Mouse (Mus musculus): ENCODE data around the gene Fam13a. TPM values are rescaled to one million over a fixed set of nuclear protein-coding genes. Genes with fewer than 3 reads are reported as not detected.

Fam13a gene
- polyA plus RNA-seq, 1 experiment, result 1.5 TPM

DNA sequence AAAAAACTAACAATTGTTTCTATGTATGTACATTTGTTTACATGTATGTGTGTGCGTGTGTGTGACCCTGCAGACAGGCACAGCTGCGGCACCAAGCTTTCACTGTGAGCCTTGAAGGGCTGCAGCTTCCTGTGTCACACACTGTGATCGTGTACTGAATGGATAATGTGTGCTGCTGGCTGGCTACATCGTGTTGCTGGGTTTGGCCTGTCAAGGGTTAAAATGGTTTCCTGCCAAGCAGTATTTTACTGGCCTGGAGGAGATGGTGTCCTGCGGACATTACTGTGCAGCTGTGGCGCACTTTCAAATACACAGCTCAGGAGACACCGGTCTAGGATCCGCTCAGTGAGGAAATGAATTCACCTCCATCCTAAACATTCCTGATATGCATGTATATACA is 121.2 kb downstream of the Fam13a start:
- no peak for DNase-seq (ENCODE audit: low read depth, low spot score)
- WGBS, result 57% methylated on average over 8 of the region's 8 CpGs

DNA sequence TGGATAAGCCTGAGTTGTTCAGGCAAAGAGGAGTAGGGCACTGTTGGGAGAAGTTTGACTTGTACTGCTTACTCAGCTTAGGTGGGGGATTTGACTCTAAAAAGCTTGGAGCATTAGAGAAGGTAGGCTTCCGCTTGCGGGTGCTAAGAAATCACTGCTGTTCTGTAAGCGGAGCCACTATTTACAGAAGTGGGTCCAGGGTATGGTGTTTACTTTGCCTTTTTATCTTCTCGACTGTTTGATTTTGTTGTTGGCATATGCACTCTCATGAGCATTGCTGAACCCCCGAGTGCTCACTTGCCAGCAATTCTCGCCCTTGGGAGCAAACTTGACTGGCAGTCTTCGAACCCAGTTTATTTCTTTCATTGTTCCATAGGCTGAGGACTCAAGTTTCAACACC is 123.8 kb downstream of the Fam13a start:
- WGBS, result 63% methylated on average over 7 of the region's 7 CpGs

DNA sequence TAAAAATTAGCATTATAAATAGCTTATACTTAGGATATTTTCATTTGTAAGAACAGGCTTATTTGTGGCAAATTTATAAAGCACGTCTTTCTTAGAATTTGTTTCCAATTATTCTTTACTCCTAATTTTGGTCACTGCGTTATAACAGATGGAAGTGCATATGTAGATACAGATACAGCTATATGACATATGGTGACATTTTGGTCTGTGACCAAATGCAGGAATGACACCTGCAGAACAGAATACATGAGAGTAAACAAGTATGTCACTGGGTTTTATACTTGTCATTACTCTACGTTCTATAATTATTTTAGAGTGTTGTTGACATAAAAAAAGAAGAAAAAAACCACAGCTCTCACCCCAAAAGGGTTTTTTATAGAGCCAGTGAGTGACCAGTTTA is 125.3 kb downstream of the Fam13a start:
- DNase-seq (ENCODE audit: low read depth, low spot score), result no peak
- 90% methylated on average over 3 of the region's 3 CpGs for whole genome bisulfite sequencing

More for the DNA sequence above, 123.8 kb downstream of the Fam13a start:
- no peak for DNase-seq (ENCODE audit: low read depth, low spot score)

- WGBS, result 90% methylated on average over 3 of the region's 3 CpGs
Observed at GRCm38 (mm10) chr6:58896648-58897047, 127.7 kb downstream of the Fam13a start.

DNA sequence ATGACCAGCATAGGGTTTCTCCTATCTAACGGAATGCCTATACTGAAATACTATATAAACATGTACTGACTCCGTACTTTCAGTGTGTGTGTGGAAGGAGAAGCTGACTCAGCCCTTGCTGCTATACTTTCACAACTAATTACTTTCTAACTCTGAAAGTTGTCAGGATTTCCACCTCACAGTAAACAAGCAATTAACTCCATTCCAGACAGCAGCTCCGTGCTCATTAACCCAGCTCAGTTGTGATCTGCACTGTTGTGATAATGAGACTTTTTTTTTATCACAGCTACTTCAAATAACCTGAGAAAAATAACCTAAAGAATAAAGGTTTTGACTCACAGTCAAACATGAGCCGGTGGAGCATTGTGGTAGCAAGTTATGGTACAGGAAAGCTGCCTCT is 129.4 kb downstream of the Fam13a start:
- no peak for DNase-seq (ENCODE audit: low read depth, low spot score)
- 89% methylated on average over 4 of the region's 4 CpGs for WGBS

More at GRCm38 (mm10) chr6:58896648-58897047, 127.7 kb downstream of the Fam13a start:
- no peak for DNase-seq (ENCODE audit: low read depth, low spot score)

DNA sequence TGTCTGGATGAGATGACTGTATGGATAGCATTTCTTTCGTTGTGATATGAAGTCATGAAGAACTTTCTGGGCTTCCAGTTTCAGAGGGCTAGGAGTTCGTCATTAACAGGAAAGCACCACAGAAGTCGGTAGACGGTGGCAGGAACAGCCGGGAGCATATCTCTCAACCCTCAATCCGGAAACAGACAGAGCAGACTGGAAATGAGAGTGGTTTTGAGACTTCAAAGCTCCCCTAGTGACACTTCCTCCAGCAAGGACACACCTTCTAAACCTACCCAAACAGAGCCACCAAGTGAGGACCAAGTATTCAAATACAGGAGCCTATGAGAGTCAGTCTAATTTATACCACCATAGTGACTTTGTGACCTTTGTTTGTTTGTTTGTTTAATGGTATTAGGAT is 131.0 kb downstream of the Fam13a start:
- DNase-seq (ENCODE audit: low read depth, low spot score), result no peak
- WGBS, result 88% methylated on average over 6 of the region's 6 CpGs

DNA sequence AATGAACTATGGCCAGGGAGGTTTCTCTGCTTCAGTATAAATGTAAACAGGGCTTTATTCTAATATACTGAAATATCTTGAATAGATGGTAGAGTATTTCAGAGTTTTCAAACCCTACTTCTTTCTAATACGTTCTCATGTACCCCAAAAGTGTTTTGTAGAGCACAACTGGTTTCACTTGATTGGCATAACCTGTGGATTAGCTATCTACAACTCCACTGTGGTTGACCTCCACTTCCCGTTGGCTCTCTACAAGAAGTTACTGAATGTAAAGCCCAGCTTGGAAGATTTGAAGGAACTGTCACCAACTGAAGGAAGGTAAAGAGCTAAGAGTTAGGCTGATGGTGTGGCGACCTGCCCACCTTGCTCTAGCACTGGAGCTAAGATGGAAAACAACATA is 134.4 kb downstream of the Fam13a start:
- 94% methylated on average over 3 of the region's 3 CpGs for WGBS
- DNase-seq (ENCODE audit: low read depth, low spot score), result no peak

DNA sequence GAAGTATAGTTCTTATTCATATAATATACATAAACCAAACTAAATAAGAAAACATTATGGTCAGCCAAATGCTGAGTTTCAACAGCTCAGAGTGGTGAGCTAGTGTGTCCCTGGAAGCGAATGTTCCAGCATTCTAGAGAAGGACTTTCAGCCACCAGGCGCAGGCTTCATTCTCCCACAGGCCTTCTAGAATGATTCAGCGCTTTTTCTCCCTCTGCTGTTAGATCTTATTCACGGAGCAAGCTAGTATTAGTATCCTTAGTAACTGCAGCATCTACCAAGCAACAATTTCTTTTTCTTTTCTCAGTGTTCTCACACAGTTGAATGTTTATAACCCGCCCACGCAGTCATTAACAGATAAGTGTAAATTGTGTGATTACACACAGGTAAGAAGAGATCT is 142.1 kb downstream of the Fam13a start:
- 80% methylated on average over 6 of the region's 6 CpGs for WGBS
- no peak for DNase-seq (ENCODE audit: low read depth, low spot score)

Other genes with a start within 250 kb of the Fam13a start
- gene Herc3, start 193.1 kb downstream of the Fam13a start, polyA plus RNA-seq (2012; rRNA removed), result 5.0 and 10.7 TPM in 2 replicates
- 0.87 and 1.4 TPM in 2 replicates for gene Nap1l5, start 117.5 kb downstream of the Fam13a start, polyA plus RNA-seq (2012; rRNA removed)
- 1.4 and 2.2 TPM in 2 replicates for gene Tigd2, start 184.3 kb upstream of the Fam13a start, polyA plus RNA-seq (2012; rRNA removed)

Measured in large intestine, adult 2 months (tissue).